Mouse (Mus musculus) monocyte, adult 5-6 weeks (primary cell): ENCODE results near the gene Mul1. TPM values are rescaled to one million over a fixed set of nuclear protein-coding genes. Genes with fewer than 3 reads are reported as not detected.

Experiments
- ATAC-seq: fragments of 153-309, 156-312 bp; replicated peaks from 2 replicates; pipeline ENCODE4 v1.8.0; 2017; ENCODE audit warnings: mild to moderate bottlenecking; ENCODE audit not compliant: low TSS enrichment, insufficient number of reproducible peaks, severe bottlenecking, poor library complexity, low FRiP score
- total RNA-seq: library from RNA; stranded (forward); fragments of 200-1000, 200-491, 200-594 nt; gene quantifications from 3 replicates; pipeline ENCODE4 v1.2.3, GENCODE M21; 2017

Gene Mul1
- total RNA-seq, 1 experiment from 2014 or later: 10.8 TPM

GRCm38 (mm10) chr4:138426778-138427705 is 7.4 kb upstream of the Mul1 start:
- peak; percentile 72; the same call in 1 of the 2 replicates for ATAC-seq

- ATAC-seq: no peak
Measured at GRCm38 (mm10) chr4:138429778-138430177, 4.7 kb upstream of the Mul1 start.

- ATAC-seq: no peak
Measured at GRCm38 (mm10) chr4:138431340-138431739, 3.1 kb upstream of the Mul1 start.

- no peak for ATAC-seq
Measured at GRCm38 (mm10) chr4:138440062-138440461, 5.6 kb downstream of the Mul1 start.

- no peak for ATAC-seq
Measured at GRCm38 (mm10) chr4:138444941-138445340, 10.5 kb downstream of the Mul1 start.

- 0 out of 2 replicates have a peak, but pooled peaks have one; percentile 6 for ATAC-seq
Measured at GRCm38 (mm10) chr4:138446981-138447380, 12.5 kb downstream of the Mul1 start.

- ATAC-seq: peak; percentile 88
Measured at GRCm38 (mm10) chr4:138447387-138447786, 12.9 kb downstream of the Mul1 start.

GRCm38 (mm10) chr4:138447827-138448602 is 13.5 kb downstream of the Mul1 start:
- ATAC-seq: no peak

- no peak for ATAC-seq
Measured at GRCm38 (mm10) chr4:138448872-138449615, 14.6 kb downstream of the Mul1 start.

GRCm38 (mm10) chr4:138449636-138450314 is 15.3 kb downstream of the Mul1 start:
- no peak for ATAC-seq

- no peak for ATAC-seq
Measured at GRCm38 (mm10) chr4:138452306-138453096, 18.0 kb downstream of the Mul1 start.

GRCm38 (mm10) chr4:138453097-138453752 is 18.8 kb downstream of the Mul1 start:
- no peak for ATAC-seq

GRCm38 (mm10) chr4:138453753-138454570 is 19.5 kb downstream of the Mul1 start, which contains the start of gene Camk2n1:
TSS of gene Camk2n1 (plus strand) at chr4:138454314.
- ATAC-seq: no peak

- no peak for ATAC-seq
Measured at GRCm38 (mm10) chr4:138454571-138455140, 20.2 kb downstream of the Mul1 start.

GRCm38 (mm10) chr4:138455141-138455955 is 20.9 kb downstream of the Mul1 start:
- ATAC-seq: no peak
